Mouse (Mus musculus) liver, embryonic 14.5 days (tissue): ENCODE measurements around the gene Kcnq2. TPM values are rescaled to one million over a fixed set of nuclear protein-coding genes. Genes with fewer than 3 reads are reported as not detected.

ENCODE experiments used
- ATAC-seq: fragments of 200-750 bp; cut with Nextera tagmentation; 2 replicates; pipeline ENCODE4 v1.8.0; 2017; ENCODE audit warnings: moderate number of reproducible peaks, mild to moderate bottlenecking, moderate library complexity; ENCODE audit not compliant: insufficient read depth
- DNase-seq, 3 experiments: peaks; one replicate each; pipeline ENCODE4 v3.0.0-alpha.2; 2012 to 2013; ENCODE audit warnings: low read depth in 3 of 3, low spot score in 3 of 3
- H3K27ac ChIP-seq: fragments of 300-500 bp; sonication (generic); 2 replicates; pipeline ENCODE4 v1.5.1; 2014; ENCODE audit warnings: moderate library complexity, mild to moderate bottlenecking, control low read depth, inconsistent platforms
- H3K27me3 ChIP-seq: fragments of 300-500 bp; sonication (generic); 2 replicates; pipeline ENCODE4 v1.6.1; 2014; ENCODE audit warnings: mild to moderate bottlenecking, low read length, moderate library complexity; ENCODE audit not compliant: control insufficient read depth, insufficient read depth
- H3K36me3 ChIP-seq: fragments of 300-500 bp; sonication (generic); replicated peaks from 2 replicates; pipeline ENCODE4 v1.6.1; 2014; ENCODE audit warnings: low read depth; ENCODE audit not compliant: control insufficient read depth, insufficient read depth
- H3K4me1 ChIP-seq, 2 experiments: fragments of 200-500 bp in 1 of 2; fragments of 300-500 bp in 1 of 2; sonication (generic) in 1 of 2; replicated peaks; 2 replicates each; pipeline ENCODE4 v1.6.1; 2012 to 2014; ENCODE audit warnings: antibody characterized with exemption in 1 of 2, inconsistent platforms in 1 of 2, low read length in 1 of 2; ENCODE audit not compliant: control insufficient read depth in 2 of 2, insufficient read depth in 2 of 2
- H3K4me2 ChIP-seq: fragments of 300-500 bp; sonication (generic); 2 replicates; pipeline ENCODE4 v1.6.1; 2014; ENCODE audit warnings: low read depth, mild to moderate bottlenecking, control low read depth, moderate library complexity
- H3K4me3 ChIP-seq, 2 experiments: fragments of 200-500 bp in 1 of 2; fragments of 300-500 bp in 1 of 2; sonication (generic) in 1 of 2; 2 replicates each; pipeline ENCODE4 v1.5.1; 2012 to 2014; ENCODE audit warnings: low read depth in 2 of 2, low read length in 2 of 2, mild to moderate bottlenecking in 2 of 2, control low read depth in 1 of 2, inconsistent platforms in 1 of 2, moderate library complexity in 1 of 2; ENCODE audit not compliant: insufficient read depth in 1 of 2
- H3K9ac ChIP-seq: fragments of 300-500 bp; sonication (generic); replicated peaks from 2 replicates; pipeline ENCODE4 v1.6.1; 2014; ENCODE audit warnings: mild to moderate bottlenecking, control low read depth, moderate library complexity
- H3K9me3 ChIP-seq: fragments of 300-500 bp; sonication (generic); 2 replicates; pipeline ENCODE4 v1.6.1; 2016; ENCODE audit warnings: low read length, mixed read lengths; ENCODE audit not compliant: control insufficient read depth
- CTCF ChIP-seq: IDR thresholded peaks from 2 replicates; pipeline ENCODE4 v1.5.1; 2016; ENCODE audit warnings: antibody characterized with exemption, low read depth, control low read depth
- EP300 ChIP-seq: IDR thresholded peaks from 2 replicates; pipeline ENCODE4 v1.6.1; 2016; ENCODE audit warnings: antibody characterized with exemption, low read depth
- WGBS: fragments of 180-500 bp; shearing (Covaris S2); extraction: QIAGEN DNeasy Blood & Tissue Kit; methylation state at CpG from one replicate; pipeline ENCODE4 v1.1.7; 2014; ENCODE audit not compliant: insufficient replicate concordance; 5-methylcytosine and 5-hydroxymethylcytosine counted together
- polyA plus RNA-seq, 2 experiments: library from polyadenylated mRNA; depleted of rRNA in 1 of 2; stranded (reverse) in 1 of 2; unstranded in 1 of 2; fragments of >200 nt; fragmentation: Nextera tagmentation in 1 of 2; extraction: Ambion mirVana in 1 of 2; gene quantifications; 2 replicates each; pipeline versions ENCODE4 v1.2.1 to v1.2.3; 2012 to 2014

Gene Kcnq2
- polyA plus RNA-seq, 2 experiments, result 0.06 TPM

DNA sequence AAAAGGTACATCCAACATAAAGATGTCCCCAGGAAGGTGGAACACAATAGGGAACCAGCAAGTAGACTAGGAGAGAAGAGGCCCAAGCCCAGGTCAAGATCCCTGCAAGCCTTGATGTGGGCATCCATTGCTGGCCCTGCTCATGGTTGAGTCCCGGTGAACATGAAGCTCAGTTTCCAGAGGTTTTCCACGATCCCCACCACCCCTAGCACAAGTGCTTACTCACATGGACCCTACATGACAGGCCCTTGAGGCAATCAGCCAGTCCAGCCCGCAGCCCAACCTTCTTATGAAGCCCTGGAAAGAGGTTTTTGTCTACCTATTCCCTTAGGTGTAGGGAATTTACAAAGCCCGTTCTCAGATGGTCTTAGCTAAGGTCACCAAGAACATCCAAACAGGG lies 22.1 kb upstream of the Kcnq2 start:
- Histone ChIP-seq H3K4me2 (no peak overlapping the region), H3K27ac (no peak overlapping the region), H3K36me3 (no peaks in the 10 kb centered on the region), H3K4me3 (no peak overlapping the region), H3K27me3 (peaks cover 19% of the 10 kb centered on the region), H3K9ac (no peak overlapping the region), H3K4me1 (no peaks in the 10 kb centered on the region), H3K9me3 (no peaks in the 10 kb centered on the region)
- WGBS, result 58% methylated on average over 4 of the region's 4 CpGs
- ATAC-seq (no peak), DNase-seq (no peak)
- TF ChIP-seq EP300 (no peak), CTCF (no peak)

DNA sequence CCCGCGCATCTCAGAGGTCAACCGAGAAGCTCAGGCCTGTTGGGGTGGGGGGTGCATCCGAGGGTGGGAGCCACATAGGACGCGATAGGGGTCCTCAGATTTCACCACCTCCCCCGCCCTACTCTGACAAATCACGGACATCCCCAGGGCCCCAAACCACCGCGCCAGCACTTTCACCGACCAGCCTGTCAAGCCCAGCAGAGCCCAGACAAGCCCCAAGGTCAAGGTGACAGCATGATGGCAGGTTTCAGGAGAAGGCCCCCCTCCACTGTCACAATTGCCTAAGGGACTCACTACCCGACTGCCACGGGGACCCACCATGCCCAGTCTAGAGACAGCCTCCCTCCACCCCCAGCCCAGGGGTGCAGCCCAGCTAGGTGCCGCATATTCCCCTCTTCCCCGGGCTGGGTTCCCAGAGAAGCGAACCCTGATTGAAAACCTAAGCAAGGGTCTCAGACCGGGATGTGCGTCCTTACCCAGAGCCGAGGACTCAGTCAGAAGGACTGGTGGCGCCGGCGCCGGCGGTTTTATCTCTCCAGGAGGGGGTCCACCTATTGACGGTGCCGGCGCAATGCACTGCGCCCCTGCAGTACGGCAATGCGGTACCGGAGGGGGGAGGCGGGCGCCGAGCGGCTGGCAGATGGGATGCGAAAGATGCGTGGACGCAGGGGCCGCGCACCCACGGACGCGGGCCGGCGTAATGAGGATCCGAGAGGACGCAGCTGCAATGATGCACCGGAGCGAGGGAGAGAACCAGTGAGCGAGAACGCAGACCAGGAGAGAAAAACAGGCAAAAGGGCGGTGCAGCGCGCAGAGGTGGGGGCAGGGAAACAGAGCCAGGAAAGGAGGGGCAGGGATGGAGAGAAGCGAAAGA lies 21.4 kb upstream of the Kcnq2 start, which contains the start of gene Eef1a2:
TSS of gene Eef1a2 (minus strand) at position 767 of the 874 bp plus-strand sequence.
- Histone ChIP-seq H3K9ac (no peak within 1 kb of the TSS), H3K4me2 (no peak within 1 kb of the TSS), H3K9me3 (no peaks in the 10 kb centered on the region), H3K27ac (no peak within 1 kb of the TSS), H3K36me3 (no peaks in the 10 kb centered on the region), H3K27me3 (peaks cover 19% of the 10 kb centered on the region), H3K4me3 (no peak within 1 kb of the TSS), H3K4me1 (no peaks in the 10 kb centered on the region)
- ATAC-seq, result no peak
- no peak for DNase-seq
- TF ChIP-seq CTCF, result no peak
- TF ChIP-seq EP300, result no peak
- 5% methylated on average over 55 of the region's 55 CpGs for WGBS

DNA sequence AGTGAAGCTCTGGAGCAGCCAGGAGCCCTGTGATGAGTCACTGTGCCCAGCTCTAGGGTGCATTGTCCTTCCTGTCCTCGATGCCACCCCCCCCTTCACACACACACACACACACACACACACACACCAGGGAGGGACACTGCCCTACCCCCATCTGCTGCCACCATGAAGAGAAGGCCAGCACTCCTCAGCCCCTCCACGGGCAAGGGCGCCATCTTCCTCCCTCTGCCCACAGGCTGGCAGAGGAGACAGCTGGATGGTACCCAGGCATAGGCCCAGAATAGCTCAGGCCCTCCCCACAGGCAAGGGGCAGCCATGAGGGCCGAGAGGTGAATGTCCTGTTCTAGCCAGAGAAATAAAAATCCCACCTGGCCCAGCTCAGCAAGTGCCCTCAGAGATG lies 20.7 kb upstream of the Kcnq2 start:
- no peaks in the 10 kb centered on the region for H3K4me1 ChIP-seq
- no peaks in the 10 kb centered on the region for H3K36me3 ChIP-seq
- ATAC-seq, result no peak
- H3K9me3 ChIP-seq, result no peaks in the 10 kb centered on the region
- H3K4me2 ChIP-seq, result no peak overlapping the region
- no peak for TF ChIP-seq EP300
- no peak for TF ChIP-seq CTCF
- H3K4me3 ChIP-seq, result no peak overlapping the region
- 43% methylated on average over 4 of the region's 4 CpGs for WGBS
- H3K27ac ChIP-seq, result no peak overlapping the region
- peaks cover 19% of the 10 kb centered on the region for H3K27me3 ChIP-seq
- H3K9ac ChIP-seq, result no peak overlapping the region
- DNase-seq, result no peak

DNA sequence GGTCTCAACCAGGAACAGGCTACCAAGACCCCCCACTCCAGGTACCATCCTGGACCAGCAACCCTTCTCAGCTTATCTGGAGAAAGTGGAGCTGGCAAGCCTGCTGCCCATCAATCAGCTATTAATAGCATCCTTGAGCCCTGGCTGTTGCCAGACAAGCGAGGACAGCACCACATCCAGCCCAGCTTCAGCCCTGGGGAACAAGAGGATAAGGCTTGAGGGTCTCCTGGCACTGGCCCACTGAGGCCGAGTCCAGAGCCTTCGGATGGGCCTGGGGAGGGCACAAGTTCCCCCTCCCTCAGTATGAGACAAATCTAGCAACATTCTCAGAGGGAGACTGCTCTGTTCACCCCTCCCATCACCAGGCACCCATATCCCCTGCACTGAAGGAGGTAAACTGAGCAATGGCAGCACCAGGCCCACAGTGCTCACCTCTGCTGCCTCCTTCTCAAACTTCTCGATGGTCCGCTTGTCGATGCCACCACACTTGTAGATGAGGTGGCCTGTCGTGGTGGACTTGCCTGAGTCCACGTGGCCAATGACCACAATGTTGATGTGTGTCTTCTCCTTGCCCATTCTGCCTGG lies 19.8 kb upstream of the Kcnq2 start:
- DNase-seq (no peak), ATAC-seq (no peak)
- Histone ChIP-seq H3K36me3 (no peaks in the 10 kb centered on the region), H3K27me3 (peaks cover 19% of the 10 kb centered on the region), H3K27ac (no peak overlapping the region), H3K4me3 (no peak overlapping the region), H3K9ac (no peak overlapping the region), H3K4me2 (no peak overlapping the region), H3K4me1 (no peaks in the 10 kb centered on the region), H3K9me3 (no peaks in the 10 kb centered on the region)
- WGBS, result 54% methylated on average over 8 of the region's 8 CpGs
- TF ChIP-seq CTCF, result no peak
- no peak for TF ChIP-seq EP300

DNA sequence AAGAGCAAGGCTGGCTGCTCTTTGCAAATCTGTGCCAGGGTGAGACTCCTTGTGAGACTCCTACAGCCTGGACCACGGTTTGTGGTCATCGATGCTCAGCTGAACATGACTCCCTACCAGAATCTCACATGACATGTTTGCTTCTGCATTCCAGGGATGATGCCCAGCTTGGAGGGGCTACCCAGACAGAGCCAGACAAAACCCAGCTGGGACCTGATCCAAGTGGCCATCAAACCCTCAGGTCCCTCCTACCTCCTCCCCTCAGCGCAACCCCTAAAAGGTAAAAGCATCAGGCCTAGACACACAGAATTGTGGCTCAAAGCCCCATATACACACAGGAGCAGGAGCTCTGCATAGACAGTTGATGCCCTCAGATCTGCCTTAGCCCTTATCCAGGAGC lies 19.3 kb upstream of the Kcnq2 start:
- DNase-seq, result no peak
- Histone ChIP-seq H3K27me3 (peaks cover 19% of the 10 kb centered on the region), H3K27ac (no peak overlapping the region)

More for the DNA sequence above, 19.3 kb upstream of the Kcnq2 start:
- no peak for ATAC-seq
- Histone ChIP-seq H3K4me3 (no peak overlapping the region), H3K9ac (no peak overlapping the region), H3K9me3 (no peaks in the 10 kb centered on the region), H3K4me1 (no peaks in the 10 kb centered on the region), H3K36me3 (no peaks in the 10 kb centered on the region), H3K4me2 (no peak overlapping the region)
- WGBS, result 70% methylated on average over 3 of the region's 3 CpGs
- TF ChIP-seq EP300 (no peak), CTCF (no peak)
